Mouse (Mus musculus) left cerebral cortex, postnatal 14 days (tissue): ENCODE measurements around the gene 1190002N15Rik. TPM values are rescaled to one million over a fixed set of nuclear protein-coding genes. Genes with fewer than 3 reads are reported as not detected.

Experiments used
- total RNA-seq, 2 experiments: library from RNA; stranded (reverse); gene quantifications; 2 replicates each; pipeline ENCODE4 v1.2.3; 2021

1190002N15Rik gene
- total RNA-seq, 2 experiments from 2014 or later, result 36.8 to 41.3 TPM

Other genes starting within 250 kb of the 1190002N15Rik start
- gene Slc9a9, start 131.8 kb upstream of the 1190002N15Rik start, total RNA-seq, result 10 to 100 TPM; 14.8 to 16.1 TPM